In genomic region chr17:8613882-8614551, GRCm38 (mm10) we compare ENCODE assay signal across 8 mouse cellular contexts. TPM values are rescaled to one million over a fixed set of nuclear protein-coding genes. Genes with fewer than 3 reads are reported as not detected.
DNase-seq lines count a peak whose midpoint lies in the region; ATAC-seq and TF ChIP-seq lines count a peak whose summit lies in the region.
"Had no signal": no experiment of that assay in that cellular context is flagged by ENCODE, and none has a peak within 500 bp of the region (broad histone marks: within the 10 kb centered on the region; RNA-seq: fewer than 3 reads in every experiment).

No protein-coding gene starts in this region.

- intact Hi-C loops in heart, postnatal 14 days (cut with DNase I), result loop anchor here (1.0 to 5.0 kb wide), 3 partner anchors 133 to 322 kb away; no protein-coding TSS in a partner anchor

- peak; percentile 59; the same call in 1 of the 2 replicates for ATAC-seq in erythroid progenitor cell, adult 5-6 weeks (replicated peaks; ENCODE audit: low FRiP score, poor library complexity, severe bottlenecking)
- peak; percentile 56; the same call in 1 of the 2 replicates for ATAC-seq in megakaryocyte, adult 5-6 weeks (ENCODE audit: poor library complexity, severe bottlenecking)

- DNase-seq in MN1 (ENCODE audit: low spot score), result peak; percentile 81
- peak; percentile 91 for DNase-seq in brain, embryonic 14.5 days (ENCODE audit: low read depth)
- peak; percentile 77 to 86 for DNase-seq in heart, postnatal 14 days
- DNase-seq in layer of hippocampus, postnatal 10 days (ENCODE audit: low spot score in 2 of 2), result peak; percentile 94 to 95
- peak; percentile 76 to 82 for DNase-seq in right cerebral cortex, postnatal 36 days (ENCODE audit: low spot score in 2 of 2)

- no peak for TF ChIP-seq POLR2A in brain, embryonic 14.5 days (IDR thresholded peaks at IDR 0.05; ENCODE audit: borderline replicate concordance, extremely low read depth, insufficient read depth, insufficient read length, poor library complexity, severe bottlenecking)

- peak; percentile 85; the same call in 1 of the 2 replicates for TF ChIP-seq CTCF in brain, embryonic 14.5 days (IDR thresholded peaks at IDR 0.05; ENCODE audit: borderline replicate concordance, extremely low read depth, insufficient read depth, insufficient read length)

RNA-seq across cellular contexts. Expression of gene Gm17087, which starts 47.3 kb away (rescaled TPM):
- not detected in 2 replicates for polyA plus RNA-seq in brain, embryonic 14.5 days (2012; rRNA removed)
- total RNA-seq in erythroid progenitor cell, adult 5-6 weeks (2015; ENCODE audit: low replicate concordance), result not detected in 2 replicates
- not detected in 2 replicates for total RNA-seq in erythroid progenitor cell, adult 5-6 weeks (2017; ENCODE audit: low replicate concordance)
- not detected for total RNA-seq in heart, postnatal 14 days (2021)
- total RNA-seq in layer of hippocampus, postnatal 10 days (2021), result not detected
- total RNA-seq in megakaryocyte, adult 5-6 weeks (2015), result 0.13 and 0.25 TPM in 2 replicates
- total RNA-seq in megakaryocyte, adult 5-6 weeks (2017), result not detected in 2 replicates
- polyA plus RNA-seq: macrophage had no signal

Comparison
In these comparisons a context has a peak if more than half of its experiments do, and no peak if none do; other contexts are left out.
1. Peak in every context shown above with its lines: DNase-seq and ATAC-seq.